Mouse (Mus musculus) forebrain, embryonic 16.5 days (tissue): ENCODE data around the gene Tppp3. TPM values are rescaled to one million over a fixed set of nuclear protein-coding genes. Genes with fewer than 3 reads are reported as not detected.

Source experiments
- ATAC-seq: fragments of 200-750 bp; cut with Nextera tagmentation; 2 replicates; pipeline ENCODE4 v1.8.0; 2017; ENCODE audit warnings: mild to moderate bottlenecking, moderate library complexity
- H3K27ac ChIP-seq: fragments of 300-500 bp; sonication (generic); 2 replicates; pipeline ENCODE4 v1.5.1; 2014; ENCODE audit warnings: low read length, control low read depth
- H3K27me3 ChIP-seq: fragments of 300-500 bp; sonication (generic); replicated peaks from 2 replicates; pipeline ENCODE4 v1.6.1; 2014; ENCODE audit warnings: low read length; ENCODE audit not compliant: control insufficient read depth, insufficient read depth
- H3K36me3 ChIP-seq: fragments of 300-500 bp; sonication (generic); 2 replicates; pipeline ENCODE4 v1.6.1; 2014; ENCODE audit not compliant: control insufficient read depth, insufficient read depth
- H3K4me1 ChIP-seq: fragments of 300-500 bp; sonication (generic); replicated peaks from 2 replicates; pipeline ENCODE4 v1.6.1; 2014; ENCODE audit warnings: low read length; ENCODE audit not compliant: control insufficient read depth, insufficient read depth
- H3K4me2 ChIP-seq: fragments of 300-500 bp; sonication (generic); 2 replicates; pipeline ENCODE4 v1.6.1; 2014; ENCODE audit warnings: mild to moderate bottlenecking, low read length, control low read depth
- H3K4me3 ChIP-seq: fragments of 300-500 bp; sonication (generic); replicated peaks from 2 replicates; pipeline ENCODE4 v1.5.1; 2014; ENCODE audit warnings: mild to moderate bottlenecking, low read length, control low read depth
- H3K9ac ChIP-seq: fragments of 300-500 bp; sonication (generic); replicated peaks from 2 replicates; pipeline ENCODE4 v1.6.1; 2014; ENCODE audit warnings: low read depth, low read length, control low read depth
- H3K9me3 ChIP-seq: fragments of 300-500 bp; sonication (generic); 2 replicates; pipeline ENCODE4 v1.6.1; 2016; ENCODE audit warnings: low read length; ENCODE audit not compliant: control insufficient read depth
- WGBS: fragments of 180-500 bp; shearing (Covaris S2); extraction: QIAGEN DNeasy Blood & Tissue Kit; methylation state at CpG from one replicate; pipeline ENCODE4 v1.1.7; 2014; 5-methylcytosine and 5-hydroxymethylcytosine counted together
- polyA plus RNA-seq: library from polyadenylated mRNA; unstranded; fragments of >200 nt; fragmentation: Nextera tagmentation; extraction: Ambion mirVana; gene quantifications from 2 replicates; pipeline ENCODE4 v1.2.1, GENCODE M21; 2015

The Tppp3 gene
- polyA plus RNA-seq, 1 experiment from 2014 or later, result 56.5 TPM

DNA sequence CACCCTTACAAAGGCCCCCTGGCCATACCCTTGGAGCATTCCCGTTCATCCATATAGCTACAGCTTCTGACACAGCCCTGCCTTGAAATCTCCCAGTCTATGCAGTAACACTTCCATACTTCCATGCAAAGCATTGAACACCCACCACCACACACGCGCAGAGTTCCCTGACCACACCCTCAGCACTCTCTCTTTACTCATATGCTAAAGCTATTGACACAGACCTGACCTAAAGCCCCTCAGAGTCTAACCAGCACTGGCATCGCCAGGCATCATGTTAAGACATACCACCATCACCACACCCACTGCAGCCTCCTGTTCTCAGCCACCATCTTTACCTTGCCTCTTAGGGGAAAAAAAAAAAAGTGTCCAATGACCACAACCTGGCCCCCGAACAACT is 1.1 kb downstream of the Tppp3 start:
- H3K4me3 ChIP-seq, result peak overlapping the region; percentile 43; the same call in 1 of the 2 replicates
- H3K9me3 ChIP-seq, result no peaks in the 10 kb centered on the region
- peaks cover 55% of the 10 kb centered on the region for H3K4me1 ChIP-seq
- H3K27ac ChIP-seq, result no peak overlapping the region
- no peak overlapping the region for H3K9ac ChIP-seq
- H3K36me3 ChIP-seq, result no peaks in the 10 kb centered on the region
- H3K4me2 ChIP-seq, result peak overlapping the region; percentile 62
- H3K27me3 ChIP-seq, result no peaks in the 10 kb centered on the region
- ATAC-seq, result no peak
- WGBS, result 84% methylated on average over 5 of the region's 5 CpGs

DNA sequence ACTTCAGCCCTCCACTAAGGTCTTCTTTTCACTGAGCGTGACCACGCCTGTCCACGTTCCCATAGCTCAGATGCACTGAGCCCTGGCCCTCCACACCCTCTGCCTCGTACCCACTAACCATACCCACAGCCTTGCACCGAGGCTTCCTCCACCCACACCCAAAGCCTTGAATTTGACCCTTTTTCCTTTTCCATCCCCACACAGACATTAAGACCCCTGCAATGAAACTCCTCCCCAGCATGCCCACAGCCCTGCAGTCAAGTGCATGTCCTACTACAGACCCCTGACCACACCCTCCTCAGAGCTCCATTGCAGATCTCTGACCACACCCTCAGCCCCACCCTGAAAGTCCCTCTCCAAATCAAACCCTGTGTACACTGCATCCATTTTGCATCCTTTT is 1.5 kb downstream of the Tppp3 start:
- H3K9ac ChIP-seq, result no peak overlapping the region; the same call in 1 of the 2 replicates
- peaks cover 53% of the 10 kb centered on the region for H3K4me1 ChIP-seq
- peak overlapping the region; percentile 8; the same call in 1 of the 2 replicates for H3K4me3 ChIP-seq

DNA sequence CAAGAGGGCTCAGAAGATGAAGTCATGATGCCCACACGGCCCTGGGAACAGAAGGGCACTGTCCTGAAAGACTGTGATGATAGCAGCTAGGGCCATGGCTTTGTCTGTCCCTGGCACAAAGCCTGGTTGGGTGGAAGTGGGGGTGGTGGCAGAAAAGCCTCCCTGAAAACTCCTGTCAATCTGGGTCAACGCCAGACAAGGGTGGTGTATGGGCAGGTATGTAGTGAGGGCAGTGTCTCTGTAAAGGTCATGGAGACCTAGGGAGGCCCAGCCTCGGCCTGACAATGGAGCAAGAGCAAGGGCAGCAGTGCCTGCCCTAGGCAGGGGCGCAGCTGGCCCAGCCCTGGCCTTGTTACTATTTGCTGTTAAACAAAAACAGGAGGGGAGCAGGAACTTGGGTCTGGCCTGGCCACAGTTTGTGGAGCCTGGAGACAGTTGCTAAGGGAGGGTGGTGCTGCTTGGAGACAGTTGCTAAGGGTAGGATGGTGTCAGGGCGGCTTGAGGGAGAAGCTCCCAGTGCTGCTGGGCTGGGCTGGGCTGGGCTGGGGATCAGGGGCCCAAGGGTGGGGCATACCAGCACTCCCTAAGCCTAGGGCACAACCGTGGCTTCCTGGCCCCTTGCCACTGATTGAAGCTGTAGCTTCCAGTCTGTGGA is 2.2 kb downstream of the Tppp3 start:
- Histone ChIP-seq H3K27me3 (no peaks in the 10 kb centered on the region), H3K27ac (0 out of 2 replicates have a peak overlapping the region, but pooled peaks have one; percentile 8), H3K9ac (no peak overlapping the region; the same call in 1 of the 2 replicates), H3K9me3 (no peaks in the 10 kb centered on the region), H3K4me1 (peaks cover 46% of the 10 kb centered on the region), H3K36me3 (no peaks in the 10 kb centered on the region), H3K4me3 (no peak overlapping the region), H3K4me2 (no peak overlapping the region; the same call in none of the 2 replicates)
- peak; percentile 43 for ATAC-seq
- WGBS, result 19% methylated on average over 6 of the region's 6 CpGs

More for the DNA sequence above, 1.5 kb downstream of the Tppp3 start:
- no peak overlapping the region for H3K27ac ChIP-seq
- peak overlapping the region; percentile 62 for H3K4me2 ChIP-seq
- no peak for ATAC-seq
- H3K9me3 ChIP-seq, result no peaks in the 10 kb centered on the region
- H3K36me3 ChIP-seq, result no peaks in the 10 kb centered on the region
- 87% methylated on average over 5 of the region's 5 CpGs for WGBS
- no peaks in the 10 kb centered on the region for H3K27me3 ChIP-seq

DNA sequence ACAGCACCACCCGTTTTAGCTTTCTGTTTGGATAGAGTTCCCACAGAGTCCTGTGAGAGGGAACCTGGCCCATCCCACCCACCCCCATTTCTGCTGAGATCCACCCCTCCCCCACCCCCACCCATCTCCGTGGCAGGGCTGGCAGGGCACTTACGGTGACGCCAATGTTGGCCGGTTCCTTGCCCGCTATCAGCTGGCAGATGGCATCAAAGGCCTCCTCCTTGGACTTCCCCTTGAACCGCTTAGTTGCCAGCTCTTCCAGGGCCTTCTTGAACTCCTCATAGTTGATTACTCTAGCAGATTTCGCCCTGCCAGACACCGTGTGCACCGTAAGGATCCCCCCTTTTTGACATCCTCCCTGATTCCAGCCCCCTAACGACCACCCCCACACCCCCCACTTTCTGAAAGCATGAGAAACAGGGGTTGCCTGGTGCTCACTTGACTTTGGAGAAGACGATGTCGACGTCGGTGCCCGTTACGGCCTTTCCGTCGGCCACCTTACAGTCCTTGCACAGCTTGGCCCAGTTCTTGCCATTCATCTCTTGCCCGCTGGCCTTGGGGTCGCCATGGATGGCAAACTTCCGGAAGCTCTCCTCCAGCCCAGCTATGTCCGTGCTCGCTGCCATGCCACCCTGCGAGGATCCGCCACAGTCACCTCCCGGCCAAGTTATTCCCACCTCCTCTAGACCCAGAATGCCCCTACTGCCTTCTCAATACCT is 3.2 kb downstream of the Tppp3 start:
- ATAC-seq, result no peak
- H3K27ac ChIP-seq, result no peak overlapping the region
- 86% methylated on average over 27 of the region's 27 CpGs for WGBS

DNA sequence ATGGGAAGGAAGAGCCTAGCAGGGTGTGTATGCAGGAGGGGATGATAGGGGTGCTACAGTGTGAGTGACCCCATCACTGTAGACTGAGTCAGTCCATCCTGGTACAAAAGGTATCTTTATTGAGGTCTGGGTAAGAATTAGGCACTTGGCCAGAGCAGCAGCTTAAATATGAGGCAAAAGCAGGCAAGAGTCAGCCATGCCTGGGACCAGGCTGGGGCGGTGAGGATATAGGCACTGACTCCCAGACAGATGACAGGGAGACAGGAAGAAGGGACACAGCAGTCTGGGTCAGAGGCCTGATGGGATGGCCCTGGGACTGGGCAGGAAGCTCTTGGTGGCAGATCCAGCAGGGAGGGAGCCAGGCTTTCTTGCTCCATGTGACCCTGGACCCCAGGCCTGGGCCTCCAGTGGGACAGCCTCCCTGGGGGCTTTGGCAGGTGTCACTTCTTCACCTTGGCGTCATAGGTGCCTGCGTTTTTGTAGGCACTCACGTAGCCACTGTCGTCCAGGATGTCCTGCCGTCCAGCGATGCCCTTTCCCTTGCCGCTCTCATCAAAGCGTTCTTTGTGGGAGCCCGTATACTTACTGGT is 3.8 kb downstream of the Tppp3 start:
- Histone ChIP-seq H3K36me3 (no peaks in the 10 kb centered on the region), H3K27ac (peak overlapping the region; percentile 29; the same call in 1 of the 2 replicates), H3K9me3 (no peaks in the 10 kb centered on the region), H3K4me2 (no peak overlapping the region), H3K4me1 (peaks cover 40% of the 10 kb centered on the region), H3K4me3 (no peak overlapping the region), H3K27me3 (no peaks in the 10 kb centered on the region), H3K9ac (no peak overlapping the region)
- ATAC-seq, result no peak
- WGBS, result 94% methylated on average over 10 of the region's 10 CpGs

More for the DNA sequence above, 3.2 kb downstream of the Tppp3 start:
- H3K36me3 ChIP-seq, result no peaks in the 10 kb centered on the region
- H3K4me2 ChIP-seq, result no peak overlapping the region
- no peaks in the 10 kb centered on the region for H3K27me3 ChIP-seq
- H3K4me3 ChIP-seq, result no peak overlapping the region
- no peaks in the 10 kb centered on the region for H3K9me3 ChIP-seq
- peaks cover 40% of the 10 kb centered on the region for H3K4me1 ChIP-seq
- H3K9ac ChIP-seq, result no peak overlapping the region

DNA sequence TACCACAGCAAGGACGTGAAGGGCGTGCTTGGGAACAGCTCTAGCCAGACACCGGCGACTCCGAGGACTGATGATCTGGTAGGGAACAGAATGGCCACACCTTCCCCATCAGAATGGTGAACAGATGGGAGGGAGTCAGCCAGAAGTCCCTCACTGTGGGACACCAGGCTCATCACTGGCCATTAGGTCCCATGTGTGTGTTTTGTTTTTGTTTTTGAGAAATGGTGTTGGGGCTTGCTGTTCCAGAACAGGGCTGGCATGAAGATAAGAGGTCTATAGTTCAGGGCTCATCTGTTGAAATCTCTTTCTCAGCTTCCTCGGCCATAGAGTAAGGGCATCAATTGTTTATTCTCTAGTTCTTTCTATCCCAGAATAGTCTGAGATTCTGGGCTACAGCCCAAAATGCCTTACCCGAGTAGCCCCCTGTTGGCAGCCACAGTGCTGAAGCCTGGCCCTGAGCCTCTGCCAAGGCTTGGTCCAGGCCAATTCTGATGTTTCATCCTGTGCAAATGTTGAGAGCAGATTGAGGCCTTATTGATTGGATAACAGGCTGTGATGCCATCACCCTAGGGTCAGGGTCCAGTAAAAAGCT is 4.5 kb downstream of the Tppp3 start:
- 58% methylated on average over 7 of the region's 7 CpGs for WGBS
- peak; percentile 9; the same call in 1 of the 2 replicates for ATAC-seq
- no peak overlapping the region for H3K4me2 ChIP-seq
- H3K9ac ChIP-seq, result no peak overlapping the region
- H3K27me3 ChIP-seq, result no peaks in the 10 kb centered on the region
- H3K4me3 ChIP-seq, result no peak overlapping the region
- no peaks in the 10 kb centered on the region for H3K36me3 ChIP-seq
- no peaks in the 10 kb centered on the region for H3K9me3 ChIP-seq
- H3K4me1 ChIP-seq, result peaks cover 40% of the 10 kb centered on the region
- H3K27ac ChIP-seq, result peak overlapping the region; percentile 29; the same call in 1 of the 2 replicates

DNA sequence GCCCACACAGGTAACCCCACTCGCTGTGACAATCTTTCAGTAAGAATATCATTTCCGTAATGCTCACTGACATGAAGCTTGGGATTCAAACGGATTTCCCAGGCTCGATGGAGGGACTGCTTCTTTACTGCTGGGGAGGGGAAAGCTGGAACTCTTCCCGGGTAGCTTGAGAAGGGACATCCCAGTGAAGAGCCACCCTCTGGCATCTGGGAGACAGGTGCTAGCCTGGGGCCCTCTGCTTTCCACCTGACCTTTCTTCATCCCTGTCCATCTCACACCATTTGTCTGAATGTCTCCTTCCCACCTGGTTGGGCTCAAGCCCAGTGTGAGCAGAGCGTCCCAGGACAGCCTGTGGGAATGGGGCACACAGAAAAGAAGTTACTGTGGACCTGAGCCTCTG is 5.1 kb downstream of the Tppp3 start:
- no peaks in the 10 kb centered on the region for H3K27me3 ChIP-seq
- peaks cover 36% of the 10 kb centered on the region for H3K4me1 ChIP-seq
- H3K27ac ChIP-seq, result no peak overlapping the region
- no peak overlapping the region for H3K4me2 ChIP-seq
- no peak overlapping the region for H3K9ac ChIP-seq
- H3K36me3 ChIP-seq, result no peaks in the 10 kb centered on the region
- no peaks in the 10 kb centered on the region for H3K9me3 ChIP-seq
- H3K4me3 ChIP-seq, result no peak overlapping the region
- ATAC-seq, result no peak
- WGBS, result 80% methylated on average over 6 of the region's 6 CpGs

DNA sequence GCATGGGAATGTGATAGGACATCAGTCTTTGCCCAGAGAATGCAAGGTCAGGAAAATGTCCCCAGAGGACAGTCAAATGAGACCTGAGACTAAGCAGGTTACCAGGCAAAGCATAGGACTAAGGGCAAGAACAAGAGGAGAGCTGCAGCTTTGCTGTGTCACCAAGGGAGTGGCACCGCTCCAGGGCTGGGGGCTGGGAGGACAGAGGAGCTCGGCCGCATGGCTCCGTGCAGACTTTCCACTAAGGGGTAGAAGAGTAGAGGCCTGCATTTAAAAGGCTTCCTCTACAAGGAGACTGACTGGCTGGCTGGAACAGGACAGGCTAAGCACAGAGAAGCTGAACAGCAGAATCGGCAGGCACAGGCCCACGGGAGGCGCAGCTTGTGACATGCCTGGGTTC is 6.7 kb downstream of the Tppp3 start:
- H3K27me3 ChIP-seq, result no peaks in the 10 kb centered on the region
- H3K36me3 ChIP-seq, result no peaks in the 10 kb centered on the region
- no peak for ATAC-seq
- H3K9me3 ChIP-seq, result no peaks in the 10 kb centered on the region
- H3K4me3 ChIP-seq, result no peak overlapping the region
- H3K9ac ChIP-seq, result no peak overlapping the region
- H3K4me2 ChIP-seq, result no peak overlapping the region
- 74% methylated on average over 7 of the region's 7 CpGs for WGBS
- peaks cover 22% of the 10 kb centered on the region for H3K4me1 ChIP-seq
- no peak overlapping the region for H3K27ac ChIP-seq
